Mouse (Mus musculus): ENCODE data around the gene Sbk2. TPM values are rescaled to one million over a fixed set of nuclear protein-coding genes. Genes with fewer than 3 reads are reported as not detected.
A peak's percentile ranks its signal among the peaks of the same experiment; 100 is the strongest.

Gene Sbk2
- polyA plus RNA-seq, 1 experiment from 2014 or later = not detected

DNA sequence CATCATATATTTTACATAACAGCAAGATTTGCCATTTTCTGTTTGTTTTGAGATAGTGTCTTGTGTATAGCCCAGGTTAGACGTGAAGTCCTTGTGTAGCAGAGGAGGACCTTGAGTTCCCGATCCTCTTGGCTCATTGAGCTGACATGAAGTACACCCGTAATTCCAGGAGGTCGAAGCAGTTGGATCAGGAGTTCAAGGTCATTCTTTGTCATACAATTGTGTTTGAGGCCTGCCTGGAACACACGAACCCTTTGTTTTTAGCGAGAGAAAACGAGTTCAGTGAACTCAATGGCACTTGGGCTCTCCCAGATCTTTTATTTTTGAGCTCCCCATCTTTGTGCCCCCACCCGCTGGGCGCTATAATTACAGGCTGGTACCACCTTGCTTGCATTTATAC, 61.8 kb downstream of the Sbk2 start:
- 80% methylated on average over 9 of the region's 9 CpGs for WGBS
- H3K4me1 ChIP-seq (ENCODE audit: control insufficient read depth, insufficient read depth, low read length) = no peaks in the 10 kb centered on the region
- H3K27ac ChIP-seq (ENCODE audit: low read depth, low read length) = no peak overlapping the region
- no peak overlapping the region for H3K4me2 ChIP-seq (ENCODE audit: low read depth, low read length)
- no peak overlapping the region for H3K4me3 ChIP-seq (ENCODE audit: low read depth, low read length)
- ATAC-seq (ENCODE audit: low read depth) = no peak
- no peaks in the 10 kb centered on the region for H3K27me3 ChIP-seq (ENCODE audit: control insufficient read depth, insufficient read depth, low read length)
- H3K9ac ChIP-seq (replicated peaks; ENCODE audit: low read depth, low read length) = no peak overlapping the region
- no peaks in the 10 kb centered on the region for H3K9me3 ChIP-seq (ENCODE audit: control insufficient read depth, low read length)
- no peaks in the 10 kb centered on the region for H3K36me3 ChIP-seq (ENCODE audit: control insufficient read depth, insufficient read depth, low read length)

DNA sequence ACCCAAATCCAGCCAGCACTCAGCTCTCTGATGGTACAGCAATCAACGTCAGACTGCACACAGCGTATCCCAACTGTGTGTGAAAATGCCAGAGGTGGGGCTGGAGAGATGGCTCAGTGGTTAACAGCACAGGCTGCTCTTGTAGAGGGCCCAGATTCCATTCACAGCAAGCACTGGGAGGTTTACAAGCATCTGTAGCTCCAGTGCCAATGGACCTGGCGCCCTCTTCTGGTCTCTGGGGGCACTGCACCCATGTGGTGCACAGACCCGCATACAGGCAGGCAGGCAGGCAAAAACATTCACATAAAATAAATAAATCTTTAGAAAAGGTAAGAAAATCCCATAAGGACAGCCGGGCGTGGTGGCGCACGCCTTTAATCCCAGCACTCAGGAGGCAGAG, 63.0 kb downstream of the Sbk2 start:
- Histone ChIP-seq H3K9me3 (ENCODE audit: control insufficient read depth, low read length) (no peaks in the 10 kb centered on the region), H3K4me3 (ENCODE audit: low read depth, low read length) (no peak overlapping the region), H3K27me3 (ENCODE audit: control insufficient read depth, insufficient read depth, low read length) (no peaks in the 10 kb centered on the region), H3K36me3 (ENCODE audit: control insufficient read depth, insufficient read depth, low read length) (no peaks in the 10 kb centered on the region), H3K4me1 (ENCODE audit: control insufficient read depth, insufficient read depth, low read length) (no peaks in the 10 kb centered on the region), H3K4me2 (ENCODE audit: low read depth, low read length) (no peak overlapping the region), H3K9ac (replicated peaks; ENCODE audit: low read depth, low read length) (no peak overlapping the region), H3K27ac (ENCODE audit: low read depth, low read length) (no peak overlapping the region)
- 51% methylated on average over 8 of the region's 8 CpGs for WGBS
- ATAC-seq (ENCODE audit: low read depth) = no peak

GRCm38 (mm10) chr7:4900523-4900851, 63.7 kb downstream of the Sbk2 start:
- H3K27ac ChIP-seq (ENCODE audit: low read depth, low read length) = no peak overlapping the region
- H3K9me3 ChIP-seq (ENCODE audit: control insufficient read depth, low read length) = no peaks in the 10 kb centered on the region
- H3K27me3 ChIP-seq (ENCODE audit: control insufficient read depth, insufficient read depth, low read length) = no peaks in the 10 kb centered on the region
- peak; percentile 9; the same call in 1 of the 2 replicates for ATAC-seq (ENCODE audit: low read depth)
- no peaks in the 10 kb centered on the region for H3K36me3 ChIP-seq (ENCODE audit: control insufficient read depth, insufficient read depth, low read length)
- 42% methylated on average over 11 of the region's 11 CpGs for WGBS
- H3K9ac ChIP-seq (replicated peaks; ENCODE audit: low read depth, low read length) = no peak overlapping the region
- peak overlapping the region; percentile 50; the same call in 1 of the 2 replicates for H3K4me2 ChIP-seq (ENCODE audit: low read depth, low read length)
- no peak overlapping the region for H3K4me3 ChIP-seq (ENCODE audit: low read depth, low read length)
- H3K4me1 ChIP-seq (ENCODE audit: control insufficient read depth, insufficient read depth, low read length) = no peaks in the 10 kb centered on the region

GRCm38 (mm10) chr7:4899649-4900522, 64.3 kb downstream of the Sbk2 start:
- Histone ChIP-seq H3K4me2 (ENCODE audit: low read depth, low read length) (peak overlapping the region; percentile 50), H3K36me3 (ENCODE audit: control insufficient read depth, insufficient read depth, low read length) (no peaks in the 10 kb centered on the region), H3K9me3 (ENCODE audit: control insufficient read depth, low read length) (no peaks in the 10 kb centered on the region), H3K27me3 (ENCODE audit: control insufficient read depth, insufficient read depth, low read length) (no peaks in the 10 kb centered on the region), H3K9ac (replicated peaks; ENCODE audit: low read depth, low read length) (peak overlapping the region; percentile 35; the same call in 1 of the 2 replicates), H3K4me1 (ENCODE audit: control insufficient read depth, insufficient read depth, low read length) (no peaks in the 10 kb centered on the region), H3K4me3 (ENCODE audit: low read depth, low read length) (peak overlapping the region; percentile 23), H3K27ac (ENCODE audit: low read depth, low read length) (no peak overlapping the region)
- ATAC-seq (ENCODE audit: low read depth) = peak; percentile 67; the same call in 1 of the 2 replicates
- WGBS = 7% methylated on average over 19 of the region's 19 CpGs

DNA sequence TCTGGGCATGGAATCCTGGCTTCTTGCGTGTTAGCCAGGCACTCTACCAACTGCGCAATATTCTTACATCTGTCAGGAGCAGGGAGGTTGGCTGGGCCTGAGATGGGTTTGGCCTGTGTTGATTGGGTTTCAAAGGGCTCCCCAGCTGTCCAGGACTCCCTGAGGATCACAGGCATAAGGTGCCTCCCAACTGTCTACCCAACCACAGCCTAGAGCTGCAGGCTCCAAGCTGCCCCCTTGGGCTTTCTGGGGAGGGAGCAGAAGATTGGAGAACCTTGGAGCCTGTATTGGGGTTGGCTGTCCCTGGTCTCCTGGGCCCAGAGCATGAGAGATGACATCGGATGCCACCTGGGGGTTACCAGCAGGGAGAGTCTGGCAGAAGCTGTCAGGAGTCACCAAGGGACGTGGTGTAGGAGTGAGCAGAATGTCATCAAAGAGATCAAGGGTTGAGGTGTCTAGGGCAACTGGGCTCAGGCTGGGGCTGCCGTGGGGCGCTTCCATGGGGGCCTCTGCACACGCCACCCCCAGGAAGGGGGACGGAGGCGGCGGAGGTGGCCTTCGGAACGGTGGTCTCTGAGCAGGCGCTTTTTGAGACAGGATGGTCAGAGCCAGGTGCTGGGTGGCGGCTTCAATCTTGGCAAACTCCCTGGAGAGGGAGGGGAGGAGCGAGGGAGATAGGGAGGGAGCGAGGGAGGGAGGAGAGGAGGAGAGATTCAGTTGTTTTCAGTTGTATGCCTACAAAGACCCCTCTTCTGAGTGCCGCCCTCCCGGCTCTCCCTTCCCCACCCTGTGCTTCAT, 65.2 kb downstream of the Sbk2 start:
- ATAC-seq (ENCODE audit: low read depth) = peak; percentile 59
- peak overlapping the region; percentile 50 for H3K4me2 ChIP-seq (ENCODE audit: low read depth, low read length)
- peak overlapping the region; percentile 35 for H3K9ac ChIP-seq (replicated peaks; ENCODE audit: low read depth, low read length)
- H3K9me3 ChIP-seq (ENCODE audit: control insufficient read depth, low read length) = no peaks in the 10 kb centered on the region
- H3K4me3 ChIP-seq (ENCODE audit: low read depth, low read length) = peak overlapping the region; percentile 23
- H3K27me3 ChIP-seq (ENCODE audit: control insufficient read depth, insufficient read depth, low read length) = no peaks in the 10 kb centered on the region
- no peaks in the 10 kb centered on the region for H3K36me3 ChIP-seq (ENCODE audit: control insufficient read depth, insufficient read depth, low read length)
- no peaks in the 10 kb centered on the region for H3K4me1 ChIP-seq (ENCODE audit: control insufficient read depth, insufficient read depth, low read length)
- H3K27ac ChIP-seq (ENCODE audit: low read depth, low read length) = no peak overlapping the region
- WGBS = 16% methylated on average over 18 of the region's 18 CpGs

DNA sequence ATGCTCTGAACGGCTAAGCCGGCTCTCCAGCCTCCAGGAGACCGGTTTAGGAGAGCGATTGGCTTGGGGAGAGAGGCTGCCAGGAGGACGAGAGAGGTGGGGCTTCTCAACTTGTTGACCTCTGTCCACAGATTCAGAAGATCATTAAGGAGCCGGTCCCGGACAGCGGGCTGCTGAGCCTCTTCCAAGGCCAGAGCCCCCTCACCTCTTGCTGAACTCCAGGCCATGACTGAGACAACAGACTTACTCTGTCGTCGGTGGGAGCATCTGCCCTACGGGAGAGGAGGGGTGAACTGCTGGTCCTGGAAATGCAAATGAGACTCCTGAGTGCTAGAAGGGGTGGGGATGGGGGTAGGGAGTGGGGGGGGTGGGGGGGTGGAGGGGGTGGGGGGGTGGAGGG, 69.0 kb downstream of the Sbk2 start:
- 56% methylated on average over 11 of the region's 11 CpGs for WGBS
- H3K4me1 ChIP-seq (ENCODE audit: control insufficient read depth, insufficient read depth, low read length) = no peaks in the 10 kb centered on the region
- no peak overlapping the region for H3K27ac ChIP-seq (ENCODE audit: low read depth, low read length)
- no peak overlapping the region for H3K4me2 ChIP-seq (ENCODE audit: low read depth, low read length)
- H3K27me3 ChIP-seq (ENCODE audit: control insufficient read depth, insufficient read depth, low read length) = no peaks in the 10 kb centered on the region
- no peaks in the 10 kb centered on the region for H3K9me3 ChIP-seq (ENCODE audit: control insufficient read depth, low read length)
- H3K36me3 ChIP-seq (ENCODE audit: control insufficient read depth, insufficient read depth, low read length) = no peaks in the 10 kb centered on the region
- no peak overlapping the region for H3K9ac ChIP-seq (replicated peaks; ENCODE audit: low read depth, low read length)
- no peak overlapping the region for H3K4me3 ChIP-seq (ENCODE audit: low read depth, low read length)
- no peak for ATAC-seq (ENCODE audit: low read depth)

Other genes with a start within 250 kb of the Sbk2 start
- 0.19 TPM in 2 replicates for gene Tmem150b, start 239.2 kb downstream of the Sbk2 start, polyA plus RNA-seq (2014; fragmentation: Nextera tagmentation; extraction: Ambion mirVana)
- gene Kmt5c, start 224.3 kb downstream of the Sbk2 start, polyA plus RNA-seq (2014; fragmentation: Nextera tagmentation; extraction: Ambion mirVana) = 50.9 and 64.8 TPM in 2 replicates
- gene Cox6b2, start 211.3 kb downstream of the Sbk2 start, polyA plus RNA-seq (2014; fragmentation: Nextera tagmentation; extraction: Ambion mirVana) = 10.8 and 17.7 TPM in 2 replicates
- 0.13 TPM in 1 of 2 replicates, not detected in the other for gene Fam71e2, start 193.1 kb downstream of the Sbk2 start, polyA plus RNA-seq (2014; fragmentation: Nextera tagmentation; extraction: Ambion mirVana)
- 0.44 and 0.48 TPM in 2 replicates for gene Il11, start 181.5 kb downstream of the Sbk2 start, polyA plus RNA-seq (2014; fragmentation: Nextera tagmentation; extraction: Ambion mirVana)
- 0.46 TPM in 1 of 2 replicates, not detected in the other for gene Tmem190, start 181.5 kb downstream of the Sbk2 start, polyA plus RNA-seq (2014; fragmentation: Nextera tagmentation; extraction: Ambion mirVana)
- 3.5 and 3.6 TPM in 2 replicates for gene Tmem238, start 174.8 kb downstream of the Sbk2 start, polyA plus RNA-seq (2014; fragmentation: Nextera tagmentation; extraction: Ambion mirVana)
- 154 and 173 TPM in 2 replicates for gene Rpl28, start 171.5 kb downstream of the Sbk2 start, polyA plus RNA-seq (2014; fragmentation: Nextera tagmentation; extraction: Ambion mirVana)
- gene Ube2s, start 151.8 kb downstream of the Sbk2 start, polyA plus RNA-seq (2014; fragmentation: Nextera tagmentation; extraction: Ambion mirVana) = 249 and 263 TPM in 2 replicates
- 16.8 and 18.7 TPM in 2 replicates for gene Shisa7, start 119.7 kb downstream of the Sbk2 start, polyA plus RNA-seq (2014; fragmentation: Nextera tagmentation; extraction: Ambion mirVana)
- gene Isoc2b, start 94.1 kb downstream of the Sbk2 start, polyA plus RNA-seq (2014; fragmentation: Nextera tagmentation; extraction: Ambion mirVana) = 3.2 and 3.9 TPM in 2 replicates
- gene Isoc2a, start 87.3 kb downstream of the Sbk2 start, polyA plus RNA-seq (2014; fragmentation: Nextera tagmentation; extraction: Ambion mirVana) = 0.58 and 0.76 TPM in 2 replicates
- gene Gm36210, start 57.9 kb downstream of the Sbk2 start, polyA plus RNA-seq (2014; fragmentation: Nextera tagmentation; extraction: Ambion mirVana) = 0.37 and 0.41 TPM in 2 replicates
- gene Zfp628, start 49.2 kb downstream of the Sbk2 start, polyA plus RNA-seq (2014; fragmentation: Nextera tagmentation; extraction: Ambion mirVana) = 2.8 and 3.7 TPM in 2 replicates
- 24.4 and 27.9 TPM in 2 replicates for gene Nat14, start 42.4 kb downstream of the Sbk2 start, polyA plus RNA-seq (2014; fragmentation: Nextera tagmentation; extraction: Ambion mirVana)
- gene Ssc5d, start 38.6 kb downstream of the Sbk2 start, polyA plus RNA-seq (2014; fragmentation: Nextera tagmentation; extraction: Ambion mirVana) = 0.40 and 1.3 TPM in 2 replicates
- gene Sbk3, start 6.8 kb upstream of the Sbk2 start, polyA plus RNA-seq (2014; fragmentation: Nextera tagmentation; extraction: Ambion mirVana) = 0.52 and 0.75 TPM in 2 replicates
- 55.6 and 67.7 TPM in 2 replicates for gene Zfp579, start 31.8 kb upstream of the Sbk2 start, polyA plus RNA-seq (2014; fragmentation: Nextera tagmentation; extraction: Ambion mirVana)
- gene Zfp524, start 50.0 kb upstream of the Sbk2 start, polyA plus RNA-seq (2014; fragmentation: Nextera tagmentation; extraction: Ambion mirVana) = 5.9 and 7.9 TPM in 2 replicates
- gene Fiz1, start 50.3 kb upstream of the Sbk2 start, polyA plus RNA-seq (2014; fragmentation: Nextera tagmentation; extraction: Ambion mirVana) = 27.2 and 30.4 TPM in 2 replicates
- gene Gm44973, start 51.1 kb upstream of the Sbk2 start, polyA plus RNA-seq (2014; fragmentation: Nextera tagmentation; extraction: Ambion mirVana) = 2.6 and 2.7 TPM in 2 replicates
- gene Zfp865, start 56.0 kb upstream of the Sbk2 start, polyA plus RNA-seq (2014; fragmentation: Nextera tagmentation; extraction: Ambion mirVana) = 5.9 and 6.8 TPM in 2 replicates
- gene Ccdc106, start 56.1 kb upstream of the Sbk2 start, polyA plus RNA-seq (2014; fragmentation: Nextera tagmentation; extraction: Ambion mirVana) = 53.6 and 64.8 TPM in 2 replicates
- not detected in 2 replicates for gene 4632433K11Rik, start 69.7 kb upstream of the Sbk2 start, polyA plus RNA-seq (2014; fragmentation: Nextera tagmentation; extraction: Ambion mirVana)
- gene Zfp784, start 74.0 kb upstream of the Sbk2 start, polyA plus RNA-seq (2014; fragmentation: Nextera tagmentation; extraction: Ambion mirVana) = 6.6 and 8.5 TPM in 2 replicates
- gene Zfp580, start 87.1 kb upstream of the Sbk2 start, polyA plus RNA-seq (2014; fragmentation: Nextera tagmentation; extraction: Ambion mirVana) = 102 and 111 TPM in 2 replicates
- 83.0 and 84.2 TPM in 2 replicates for gene U2af2, start 97.7 kb upstream of the Sbk2 start, polyA plus RNA-seq (2014; fragmentation: Nextera tagmentation; extraction: Ambion mirVana)
- 97.9 and 112 TPM in 2 replicates for gene Epn1, start 115.8 kb upstream of the Sbk2 start, polyA plus RNA-seq (2014; fragmentation: Nextera tagmentation; extraction: Ambion mirVana)
- gene Rfpl4, start 152.5 kb upstream of the Sbk2 start, polyA plus RNA-seq (2014; fragmentation: Nextera tagmentation; extraction: Ambion mirVana) = not detected in 2 replicates
- gene Rasl2-9, start 161.5 kb upstream of the Sbk2 start, polyA plus RNA-seq (2014; fragmentation: Nextera tagmentation; extraction: Ambion mirVana) = 1.2 TPM in 1 of 2 replicates, not detected in the other
- 0.04 and 0.10 TPM in 2 replicates for gene Vmn1r55, start 185.3 kb upstream of the Sbk2 start, polyA plus RNA-seq (2014; fragmentation: Nextera tagmentation; extraction: Ambion mirVana)
- gene Vmn1r56, start 232.3 kb upstream of the Sbk2 start, polyA plus RNA-seq (2014; fragmentation: Nextera tagmentation; extraction: Ambion mirVana) = not detected in 2 replicates